In the genomic region with DNA sequence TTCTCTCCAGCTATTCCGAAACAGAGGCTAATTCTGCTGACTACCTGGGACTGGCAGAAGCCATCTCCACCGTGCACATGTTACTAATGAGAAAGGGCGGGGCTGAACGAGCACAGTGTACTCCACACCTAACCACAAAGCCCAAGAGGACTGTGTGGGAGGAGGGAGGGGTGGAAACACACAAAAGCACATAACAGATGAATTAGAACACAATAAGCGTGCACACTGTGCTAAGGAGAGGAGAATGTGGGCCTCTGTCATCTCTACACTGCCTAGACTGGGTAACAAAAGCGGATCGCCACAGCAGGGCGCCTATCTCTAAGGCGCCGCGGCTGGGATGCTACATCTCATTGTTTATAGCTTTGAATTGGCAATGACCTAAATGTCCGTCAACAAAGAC, we compare ENCODE assay signal across 9 mouse cellular contexts. TPM values are rescaled to one million over a fixed set of nuclear protein-coding genes. Genes with fewer than 3 reads are reported as not detected.
DNase-seq lines count a peak whose midpoint lies in the region; ATAC-seq and TF ChIP-seq lines count a peak whose summit lies in the region.
"Had no signal": no experiment of that assay in that cellular context is flagged by ENCODE, and none has a peak within 500 bp of the region (broad histone marks: within the 10 kb centered on the region; RNA-seq: fewer than 3 reads in every experiment).

No protein-coding gene starts in this region.

- peak; percentile 82 for ATAC-seq in embryonic facial prominence, embryonic 15.5 days (ENCODE audit: insufficient number of reproducible peaks, low FRiP score, low TSS enrichment, low read depth)
- ATAC-seq in midbrain, embryonic 12.5 days (ENCODE audit: low FRiP score, low read depth) = peak; percentile 88
- no peak for ATAC-seq in kidney, embryonic 15.5 days (replicated peaks; ENCODE audit: low FRiP score)

- H3K27me3 ChIP-seq in embryonic facial prominence, embryonic 15.5 days = no peaks in the 10 kb centered on the region
- H3K27me3 ChIP-seq in midbrain, embryonic 12.5 days = 0 out of 2 replicates have a peak, but pooled peaks cover 10% of the 10 kb centered on the region
- peaks cover 16% of the 10 kb centered on the region for H3K27me3 ChIP-seq in kidney, embryonic 15.5 days

- intact Hi-C loops in left cerebral cortex, adult 2 months (cut with DNase I) = no loop called here
- intact Hi-C loops in gastrocnemius, postnatal 36 days (cut with DNase I) = no loop called here

- H3K4me2 ChIP-seq in embryonic facial prominence, embryonic 15.5 days (replicated peaks) = no peak overlapping the region
- peak overlapping the region; percentile 32 for H3K4me2 ChIP-seq in midbrain, embryonic 12.5 days (replicated peaks)
- H3K4me2 ChIP-seq in kidney, embryonic 15.5 days = no peak overlapping the region

- H3K4me1 ChIP-seq in embryonic facial prominence, embryonic 15.5 days = peaks cover 16% of the 10 kb centered on the region; the same call in 1 of the 2 replicates
- H3K4me1 ChIP-seq in midbrain, embryonic 12.5 days = peaks cover 20% of the 10 kb centered on the region
- 0 out of 2 replicates have a peak, but pooled peaks cover 2% of the 10 kb centered on the region for H3K4me1 ChIP-seq in kidney, embryonic 15.5 days

- DNase-seq in thymus, postnatal 25 days = peak; percentile 21
- DNase-seq in thymus, postnatal 4 days = no peak
- peak; percentile 13 to 32 for DNase-seq in thymus, postnatal 36 days
- DNase-seq in left cerebral cortex, adult 2 months (ENCODE audit: extremely low spot score in 1 of 2, low spot score in 2 of 2) = no peak
- DNase-seq in gastrocnemius, postnatal 36 days = no peak

- no peak overlapping the region for H3K27ac ChIP-seq in embryonic facial prominence, embryonic 15.5 days (replicated peaks)
- peak overlapping the region; percentile 71 for H3K27ac ChIP-seq in midbrain, embryonic 12.5 days (replicated peaks)
- no peak overlapping the region; the same call in 1 of the 2 replicates for H3K27ac ChIP-seq in left cerebral cortex, adult 2 months
- H3K27ac ChIP-seq in kidney, embryonic 15.5 days = no peak overlapping the region
- H3K27ac ChIP-seq: kidney, postnatal 0 days had no signal

- TF ChIP-seq CTCF in left cerebral cortex, adult 2 months (IDR thresholded peaks at IDR 0.05) = no peak

- H3K4me3 ChIP-seq in embryonic facial prominence, embryonic 15.5 days (replicated peaks) = no peak overlapping the region
- no peak overlapping the region for H3K4me3 ChIP-seq in midbrain, embryonic 12.5 days
- no peak overlapping the region for H3K4me3 ChIP-seq in left cerebral cortex, adult 2 months
- no peak overlapping the region for H3K4me3 ChIP-seq in kidney, embryonic 15.5 days (replicated peaks)

- WGBS in embryonic facial prominence, embryonic 15.5 days = 38% methylated on average over 12 of the region's 12 CpGs
- 24% methylated on average over 12 of the region's 12 CpGs for WGBS in midbrain, embryonic 12.5 days
- 71% methylated on average over 12 of the region's 12 CpGs for WGBS in kidney, embryonic 15.5 days

- no peaks in the 10 kb centered on the region for H3K9me3 ChIP-seq in embryonic facial prominence, embryonic 15.5 days (replicated peaks)
- H3K9me3 ChIP-seq in midbrain, embryonic 12.5 days = 0 out of 2 replicates have a peak, but pooled peaks cover 3% of the 10 kb centered on the region
- H3K9me3 ChIP-seq in kidney, embryonic 15.5 days (replicated peaks) = no peaks in the 10 kb centered on the region

- H3K9ac ChIP-seq in embryonic facial prominence, embryonic 15.5 days = no peak overlapping the region
- H3K9ac ChIP-seq in midbrain, embryonic 12.5 days (replicated peaks) = no peak overlapping the region
- no peak overlapping the region for H3K9ac ChIP-seq in kidney, embryonic 15.5 days

- H3K36me3 ChIP-seq in embryonic facial prominence, embryonic 15.5 days = no peaks in the 10 kb centered on the region
- H3K36me3 ChIP-seq in midbrain, embryonic 12.5 days = no peaks in the 10 kb centered on the region
- H3K36me3 ChIP-seq in kidney, embryonic 15.5 days = no peaks in the 10 kb centered on the region

RNA-seq across cellular contexts. Expression of a gene that starts 51.9 kb away (rescaled TPM):
- 5.2 and 5.4 TPM in 2 replicates for polyA plus RNA-seq in embryonic facial prominence, embryonic 15.5 days (2015; fragmentation: Nextera tagmentation; extraction: Ambion mirVana)
- 1.4 and 2.0 TPM in 2 replicates for polyA plus RNA-seq in midbrain, embryonic 12.5 days (2016; fragmentation: Nextera tagmentation; extraction: Ambion mirVana)
- total RNA-seq in left cerebral cortex, adult 2 months (2021) = 10 to 100 TPM; 37.7 to 42.8 TPM
- 2.2 and 2.9 TPM in 2 replicates for polyA plus RNA-seq in kidney, embryonic 15.5 days (2015; fragmentation: Nextera tagmentation; extraction: Ambion mirVana)
- 1 to 10 TPM; 1.9 to 2.2 TPM for total RNA-seq in gastrocnemius, postnatal 36 days (2021)

Comparison
In these comparisons a context has a peak if more than half of its experiments do, and no peak if none do; other contexts are left out.
1. DNase-seq: peak in thymus, postnatal 25 days (single experiment) and thymus, postnatal 36 days (2 of 2); none in thymus, postnatal 4 days (single experiment), left cerebral cortex, adult 2 months (0 of 2) and gastrocnemius, postnatal 36 days (0 of 2).